Mouse (Mus musculus) adrenal gland, adult 18-20 months (tissue): ENCODE results near the gene Crebrf. TPM values are rescaled to one million over a fixed set of nuclear protein-coding genes. Genes with fewer than 3 reads are reported as not detected.
A peak's percentile ranks its signal among the peaks of the same experiment; 100 is the strongest.

Experiments used
- DNase-seq, 2 experiments: peaks; one replicate each; pipeline ENCODE4 v3.0.0; 2021 to 2022; ENCODE audit warnings: low spot score in 2 of 2
- total RNA-seq, 2 experiments: library from RNA; stranded (reverse); gene quantifications; 1 replicate in 1 of 2; 2 replicates in 1 of 2; pipeline ENCODE4 v1.2.3; 2021

Crebrf gene
- total RNA-seq, 2 experiments from 2014 or later = 60.9 to 62.2 TPM

DNA sequence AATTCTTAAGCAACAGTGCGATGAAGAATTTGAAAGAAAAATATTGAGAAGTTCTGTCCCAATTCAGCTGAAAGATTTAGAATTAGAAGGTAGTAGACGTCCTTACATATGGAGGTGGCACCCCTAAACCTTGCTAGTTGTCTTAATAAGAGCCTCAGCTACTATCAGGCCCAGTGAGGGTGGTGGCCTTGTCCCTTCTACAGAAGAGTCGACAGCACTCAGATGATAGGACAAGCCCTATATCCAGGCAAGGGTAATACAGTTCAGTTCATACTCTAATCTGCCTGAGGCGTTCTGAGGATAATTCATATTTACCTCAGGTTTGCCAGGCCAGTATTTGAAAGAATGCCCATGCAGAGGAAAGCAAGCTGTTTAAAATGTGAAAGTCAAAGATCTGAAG is 62.6 kb downstream of the Crebrf start:
- no peak for DNase-seq

DNA sequence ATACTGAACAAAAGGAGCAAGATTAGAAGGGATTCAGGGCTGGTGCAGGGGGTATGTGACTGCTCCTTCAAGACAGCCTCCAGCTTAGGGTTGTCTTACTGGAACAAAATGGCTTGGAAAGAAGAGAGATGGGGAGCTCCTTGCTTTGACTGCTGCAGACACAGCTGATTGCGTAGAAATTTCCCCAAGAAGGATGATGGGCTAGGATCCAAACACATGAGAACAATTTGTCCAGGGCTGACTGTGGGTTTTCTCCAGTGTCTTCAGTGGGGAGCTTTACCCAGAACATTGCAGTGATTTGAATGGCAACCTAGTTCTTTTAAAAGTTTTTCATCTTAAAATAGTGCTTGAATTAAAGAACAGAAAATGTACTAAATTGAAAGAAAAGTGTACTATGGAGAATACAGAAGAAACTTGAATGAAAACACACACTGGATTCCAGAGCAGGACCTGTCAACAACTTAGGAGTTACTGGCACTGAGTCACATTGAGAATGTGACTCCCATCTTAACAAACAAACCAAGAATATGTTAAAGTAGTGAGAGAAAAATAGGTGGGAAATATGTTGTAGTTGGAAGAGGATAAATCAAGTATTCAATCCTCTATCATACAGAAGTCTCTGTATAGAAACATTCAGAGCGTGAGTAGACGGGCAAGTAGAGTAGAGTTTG is 63.1 kb downstream of the Crebrf start:
- no peak for DNase-seq

DNA sequence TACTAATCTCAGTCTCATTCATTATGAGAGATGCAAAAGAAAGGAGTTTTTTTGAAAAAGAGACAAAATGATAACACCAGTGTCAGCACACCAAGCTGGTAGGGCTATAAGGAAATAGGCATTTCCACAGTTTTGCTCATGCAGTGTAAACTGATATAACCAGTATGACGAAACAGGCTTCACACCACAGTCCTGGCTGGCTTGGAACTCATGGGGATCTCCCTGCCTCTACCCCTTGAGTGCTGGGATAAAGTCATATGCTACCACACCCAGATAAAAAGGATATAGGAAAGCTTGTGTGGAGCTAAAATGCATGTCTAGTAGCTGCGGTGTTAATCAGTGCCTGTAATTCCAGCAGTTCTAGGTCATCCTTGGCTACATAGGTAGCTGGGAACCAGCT is 64.0 kb downstream of the Crebrf start:
- DNase-seq = no peak

- DNase-seq = peak; percentile 78 to 79
These were observed 65.5 kb downstream of the Crebrf start, which contains the start of gene Bnip1 for GRCm38 (mm10) chr17:26780750-26781571. Gene Bnip1, plus strand, starts transcription at chr17:26781066.

- DNase-seq = no peak
These were observed 66.2 kb downstream of the Crebrf start for GRCm38 (mm10) chr17:26781610-26782043.

- no peak for DNase-seq
These were observed 69.1 kb downstream of the Crebrf start for GRCm38 (mm10) chr17:26784525-26784924.

DNA sequence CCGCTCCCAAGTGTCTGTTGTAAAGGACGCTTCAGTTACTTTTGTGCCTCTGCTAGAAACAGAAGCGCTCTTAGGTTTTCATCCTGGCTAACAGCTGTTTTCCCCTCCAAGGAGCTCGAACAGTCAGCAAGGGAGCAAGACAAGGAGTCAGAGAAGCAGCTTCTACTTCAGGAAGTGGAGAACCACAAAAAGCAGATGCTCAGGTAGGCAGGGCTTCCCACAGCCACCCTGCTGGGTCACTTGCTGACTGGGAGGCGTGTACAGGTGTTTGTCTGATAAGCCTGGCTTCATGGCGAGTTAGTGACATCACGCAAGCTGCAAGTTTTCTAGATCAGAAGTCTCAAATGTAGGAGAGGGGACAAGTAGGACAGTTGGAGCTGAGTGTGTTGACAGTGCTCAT is 71.1 kb downstream of the Crebrf start:
- DNase-seq = no peak

GRCm38 (mm10) chr17:26788986-26789385 is 73.5 kb downstream of the Crebrf start:
- no peak for DNase-seq

- DNase-seq = no peak
These were observed 74.2 kb downstream of the Crebrf start for GRCm38 (mm10) chr17:26789460-26790268.

GRCm38 (mm10) chr17:26790269-26791214 is 75.1 kb downstream of the Crebrf start:
- DNase-seq = no peak

DNA sequence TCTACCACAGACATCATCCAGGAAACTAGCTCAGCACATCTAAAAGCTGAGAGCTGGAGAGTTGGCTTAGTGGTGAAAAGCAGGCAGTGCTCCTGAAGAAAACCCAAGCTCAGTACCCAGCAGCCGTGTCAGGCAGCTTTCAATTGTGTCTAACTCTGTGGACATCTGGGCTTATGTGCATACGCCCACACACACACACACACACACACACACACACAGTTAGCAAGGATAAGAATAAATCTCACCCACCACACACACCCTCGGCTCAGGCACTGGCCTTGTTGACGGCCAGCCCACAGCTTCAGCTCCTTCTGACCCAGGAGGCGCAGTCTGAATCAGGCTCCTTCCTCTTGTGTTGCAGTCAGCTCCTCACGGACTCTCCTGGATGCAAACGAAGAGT is 76.1 kb downstream of the Crebrf start:
- DNase-seq = no peak

DNA sequence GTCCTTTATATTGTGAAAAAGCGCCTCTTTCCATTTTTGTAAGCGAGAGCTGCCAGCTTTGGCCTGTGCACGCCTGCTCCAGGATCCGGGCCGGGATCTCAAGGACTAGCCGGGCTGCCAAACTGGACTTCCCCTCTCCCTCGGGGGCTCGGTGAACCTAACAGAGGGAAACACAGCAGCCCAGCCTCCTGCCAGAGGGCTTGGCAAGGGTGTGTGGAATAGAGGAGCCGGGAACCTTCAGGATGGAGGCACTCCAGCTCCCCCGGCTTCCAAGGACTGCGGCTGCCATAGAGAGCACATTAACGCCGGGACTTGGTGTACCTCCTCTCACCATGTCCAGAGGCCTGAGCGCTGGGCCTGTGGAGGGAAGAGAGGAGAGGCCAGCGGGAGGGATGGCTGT is 76.6 kb downstream of the Crebrf start:
- no peak for DNase-seq

- DNase-seq = no peak
These were observed 77.8 kb downstream of the Crebrf start for GRCm38 (mm10) chr17:26793068-26793765.

DNA sequence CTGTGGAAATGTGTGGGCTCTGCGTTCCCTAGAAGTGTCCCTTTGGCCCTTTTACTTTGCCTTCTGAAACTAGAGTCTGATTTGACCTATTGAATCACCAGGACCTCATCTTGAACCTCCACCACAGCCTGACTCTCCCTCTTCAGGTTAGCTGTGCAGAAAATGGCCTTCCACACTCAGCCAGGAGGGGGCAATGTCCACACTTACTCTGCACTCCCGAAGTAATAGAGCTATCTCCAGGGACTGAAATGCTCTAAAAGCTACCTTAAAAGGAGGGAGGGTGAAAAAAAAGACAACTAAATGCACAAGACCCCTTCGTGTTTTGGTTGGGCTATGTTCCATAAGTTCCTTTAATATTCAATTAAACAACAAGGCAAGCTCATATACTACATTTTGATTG is 79.3 kb downstream of the Crebrf start:
- peak; percentile 44 to 60 for DNase-seq

DNA sequence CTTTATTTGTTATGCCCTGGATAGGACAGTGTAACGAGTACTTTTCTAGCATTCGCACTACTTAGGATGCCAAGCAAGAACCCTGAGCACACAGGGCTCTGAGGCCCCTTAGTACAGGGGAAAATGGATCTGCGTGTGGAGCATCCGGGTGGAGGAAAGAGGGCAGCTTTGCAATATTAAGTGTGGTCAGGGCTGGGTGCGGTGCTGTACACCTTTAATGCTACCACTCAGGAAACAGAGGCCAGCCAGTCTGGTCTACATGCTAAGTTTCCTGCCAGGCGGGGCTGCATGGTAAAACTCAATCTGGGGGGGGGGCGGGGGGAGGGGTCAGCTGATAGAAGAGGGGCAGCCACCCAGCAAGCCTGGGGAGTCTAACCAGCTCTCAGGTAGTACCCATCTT is 79.9 kb downstream of the Crebrf start:
- no peak for DNase-seq

- no peak for DNase-seq
These were observed 82.1 kb downstream of the Crebrf start for GRCm38 (mm10) chr17:26797379-26798128.

GRCm38 (mm10) chr17:26802886-26803285 is 87.4 kb downstream of the Crebrf start:
- DNase-seq = no peak

GRCm38 (mm10) chr17:26812607-26813006 is 97.2 kb downstream of the Crebrf start:
- DNase-seq = no peak

DNA sequence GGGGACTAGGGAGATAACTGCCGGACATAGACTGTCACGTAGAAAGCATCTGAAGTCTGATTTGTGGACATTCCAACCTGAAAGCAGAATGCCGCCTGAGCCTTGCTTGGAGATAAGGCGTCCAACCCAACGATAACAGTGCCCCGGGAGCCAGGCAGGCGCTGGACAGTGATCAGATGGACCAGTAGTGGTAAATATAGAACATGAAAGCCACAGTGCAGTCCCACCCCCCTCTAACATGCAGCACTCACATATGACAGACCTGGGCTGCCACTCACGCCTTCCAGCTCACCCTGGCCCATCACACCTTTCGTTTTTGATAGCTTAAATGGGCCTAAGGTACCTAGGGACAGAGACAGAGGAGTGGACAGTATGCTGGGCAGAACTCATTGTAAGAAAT is 98.0 kb downstream of the Crebrf start:
- no peak for DNase-seq
